Mouse (Mus musculus) liver, embryonic 13.5 days (tissue): Measurements from ENCODE around the gene Trappc11. TPM values are rescaled to one million over a fixed set of nuclear protein-coding genes. Genes with fewer than 3 reads are reported as not detected.
"Not testable (repeated sequence)": the region's sequence is repeated elsewhere in the genome, so short reads cannot be mapped to it uniquely, and the experiment has no call there.

Experiments
- ATAC-seq: fragments of 200-750 bp; cut with Nextera tagmentation; 2 replicates; pipeline ENCODE4 v1.8.0; 2017; ENCODE audit warnings: low read depth, mild to moderate bottlenecking, moderate number of reproducible peaks, moderate library complexity
- DNase-seq: peaks from one replicate; pipeline ENCODE4 v3.0.0; 2022
- H3K27ac ChIP-seq: fragments of 300-500 bp; sonication (generic); 2 replicates; pipeline ENCODE4 v1.5.1; 2015; ENCODE audit warnings: moderate library complexity, mild to moderate bottlenecking, inconsistent platforms
- H3K27me3 ChIP-seq: fragments of 300-500 bp; sonication (generic); 2 replicates; pipeline ENCODE4 v1.6.1; 2015; ENCODE audit warnings: mild to moderate bottlenecking, inconsistent platforms
- H3K36me3 ChIP-seq: fragments of 300-500 bp; sonication (generic); 2 replicates; pipeline ENCODE4 v1.6.1; 2015; ENCODE audit warnings: mild to moderate bottlenecking, inconsistent platforms
- H3K4me1 ChIP-seq: fragments of 300-500 bp; sonication (generic); replicated peaks from 2 replicates; pipeline ENCODE4 v1.6.1; 2015; ENCODE audit warnings: inconsistent platforms
- H3K4me2 ChIP-seq: fragments of 300-500 bp; sonication (generic); 2 replicates; pipeline ENCODE4 v1.6.1; 2015; ENCODE audit warnings: inconsistent platforms, mild to moderate bottlenecking, moderate library complexity
- H3K4me3 ChIP-seq: fragments of 300-500 bp; sonication (generic); replicated peaks from 2 replicates; pipeline ENCODE4 v1.5.1; 2015; ENCODE audit warnings: mild to moderate bottlenecking, inconsistent platforms
- H3K9ac ChIP-seq: fragments of 300-500 bp; sonication (generic); 2 replicates; pipeline ENCODE4 v1.6.1; 2015; ENCODE audit warnings: mild to moderate bottlenecking, inconsistent platforms
- H3K9me3 ChIP-seq: fragments of 300-500 bp; sonication (generic); replicated peaks from 2 replicates; pipeline ENCODE4 v1.6.1; 2016; ENCODE audit warnings: inconsistent platforms
- WGBS: fragments of 180-500 bp; shearing (Covaris S2); methylation state at CpG from one replicate; pipeline ENCODE4 v1.1.7; 2015; ENCODE audit not compliant: insufficient replicate concordance; 5-methylcytosine and 5-hydroxymethylcytosine counted together
- polyA plus RNA-seq: library from polyadenylated mRNA; unstranded; fragments of >200 nt; fragmentation: Nextera tagmentation; extraction: Ambion mirVana; gene quantifications from 2 replicates; pipeline ENCODE4 v1.2.1, GENCODE M21; 2015

Trappc11 gene
- polyA plus RNA-seq, 1 experiment from 2014 or later: 14.3 TPM

DNA sequence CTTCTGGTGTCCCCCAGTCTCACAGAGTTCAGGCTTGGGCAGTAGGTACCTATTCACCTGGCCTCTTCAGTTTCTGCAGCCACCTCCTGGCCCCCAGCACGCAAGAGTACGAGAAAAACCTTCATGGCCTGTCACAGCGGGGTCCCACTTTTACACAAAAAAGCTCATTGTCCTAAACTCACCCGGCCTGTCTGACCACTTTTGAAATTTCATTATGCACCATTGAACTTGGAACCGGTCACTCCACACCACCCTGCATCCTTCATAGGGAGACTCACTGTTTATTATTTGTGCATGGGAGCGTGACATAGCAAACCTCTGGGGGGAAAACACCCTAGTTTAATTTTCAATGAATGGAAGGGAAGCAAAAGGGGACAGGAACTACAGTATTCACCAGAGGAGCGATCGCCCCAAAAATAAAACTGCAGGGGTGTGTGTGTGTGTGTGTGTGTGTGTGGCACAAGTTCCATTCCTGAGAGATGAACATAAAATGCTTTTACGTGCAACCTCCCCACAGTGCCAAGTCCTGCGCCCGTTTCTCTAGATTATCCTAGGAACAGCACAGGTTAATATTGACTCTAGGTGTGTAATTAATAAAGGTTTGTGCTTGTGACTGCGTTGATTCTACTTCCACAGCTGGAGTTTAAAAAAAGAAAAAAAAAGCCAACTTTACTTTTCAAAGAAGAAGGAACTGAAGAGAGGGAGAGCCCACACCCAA, 50.8 kb downstream of the Trappc11 start:
- H3K27ac ChIP-seq: no peak overlapping the region
- H3K9ac ChIP-seq: no peak overlapping the region
- H3K4me3 ChIP-seq: no peak overlapping the region
- H3K27me3 ChIP-seq: no peaks in the 10 kb centered on the region
- ATAC-seq: no peak
- H3K9me3 ChIP-seq: no peaks in the 10 kb centered on the region
- peaks cover 4% of the 10 kb centered on the region for H3K36me3 ChIP-seq
- DNase-seq: no peak
- WGBS: 71% methylated on average over 12 of the region's 12 CpGs
- H3K4me1 ChIP-seq: no peaks in the 10 kb centered on the region
- no peak overlapping the region for H3K4me2 ChIP-seq

DNA sequence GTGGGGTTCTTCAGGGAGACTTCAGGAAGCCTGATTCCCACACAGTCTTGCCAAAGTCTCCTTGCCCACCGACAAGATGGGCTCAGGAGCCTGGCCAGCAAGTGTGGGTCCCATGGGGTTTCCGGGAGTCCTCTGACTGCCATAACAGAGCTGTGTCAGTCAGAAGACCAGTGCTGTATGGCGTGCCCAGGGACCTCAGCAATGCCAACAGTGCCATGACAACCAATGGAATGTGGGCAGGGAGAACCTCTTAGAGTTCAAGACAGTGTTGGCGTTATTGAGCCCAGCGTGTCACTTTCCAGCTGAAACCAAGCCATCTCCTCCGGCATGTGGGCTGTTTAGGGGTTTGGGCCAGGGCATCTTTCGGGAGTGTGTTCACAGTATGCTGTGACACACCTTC, 53.2 kb downstream of the Trappc11 start:
- ATAC-seq (no peak), DNase-seq (no peak)
- no peaks in the 10 kb centered on the region for H3K4me1 ChIP-seq
- no peaks in the 10 kb centered on the region for H3K9me3 ChIP-seq
- no peaks in the 10 kb centered on the region for H3K27me3 ChIP-seq
- H3K9ac ChIP-seq: no peak overlapping the region
- no peak overlapping the region for H3K27ac ChIP-seq
- no peak overlapping the region for H3K4me2 ChIP-seq
- H3K4me3 ChIP-seq: no peak overlapping the region
- no peaks in the 10 kb centered on the region for H3K36me3 ChIP-seq
- WGBS: 78% methylated on average over 7 of the region's 7 CpGs

DNA sequence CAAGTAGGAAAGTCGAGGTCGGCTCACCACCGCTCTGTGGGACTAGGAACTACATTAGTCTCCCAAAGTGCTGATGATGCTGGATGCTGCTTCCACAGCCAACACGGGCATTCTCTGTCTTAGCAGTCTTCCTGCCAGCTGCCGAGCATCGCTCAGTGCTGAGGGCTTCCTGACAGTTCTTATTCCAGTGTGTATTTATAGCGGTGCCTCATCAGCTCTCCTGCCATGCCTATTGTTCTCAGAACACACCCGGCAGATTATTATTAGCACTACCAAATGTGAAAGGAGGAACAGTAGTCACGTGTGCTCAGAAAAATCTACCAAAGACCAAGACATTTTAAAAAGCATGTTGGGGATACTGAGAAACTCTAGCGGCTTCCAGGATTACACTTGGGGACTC, 71.6 kb downstream of the Trappc11 start:
- H3K9ac ChIP-seq: no peak overlapping the region
- no peaks in the 10 kb centered on the region for H3K4me1 ChIP-seq
- H3K27ac ChIP-seq: no peak overlapping the region
- ATAC-seq (no peak), DNase-seq (no peak)
- 57% methylated on average over 10 of the region's 10 CpGs for WGBS
- no peaks in the 10 kb centered on the region for H3K36me3 ChIP-seq
- H3K4me2 ChIP-seq: no peak overlapping the region
- no peak overlapping the region for H3K4me3 ChIP-seq
- no peaks in the 10 kb centered on the region; the same call in 1 of the 2 replicates for H3K9me3 ChIP-seq
- H3K27me3 ChIP-seq: no peaks in the 10 kb centered on the region

- ATAC-seq (no peak), DNase-seq (no peak)
- Histone ChIP-seq H3K9ac (no peak overlapping the region), H3K27me3 (no peaks in the 10 kb centered on the region), H3K36me3 (no peaks in the 10 kb centered on the region), H3K27ac (no peak overlapping the region), H3K4me2 (no peak overlapping the region), H3K4me1 (no peaks in the 10 kb centered on the region), H3K4me3 (no peak overlapping the region), H3K9me3 (no peaks in the 10 kb centered on the region; the same call in 1 of the 2 replicates)
- 76% methylated on average over 6 of the region's 6 CpGs for WGBS
These were observed 74.0 kb downstream of the Trappc11 start for GRCm38 (mm10) chr8:47459216-47459749.

DNA sequence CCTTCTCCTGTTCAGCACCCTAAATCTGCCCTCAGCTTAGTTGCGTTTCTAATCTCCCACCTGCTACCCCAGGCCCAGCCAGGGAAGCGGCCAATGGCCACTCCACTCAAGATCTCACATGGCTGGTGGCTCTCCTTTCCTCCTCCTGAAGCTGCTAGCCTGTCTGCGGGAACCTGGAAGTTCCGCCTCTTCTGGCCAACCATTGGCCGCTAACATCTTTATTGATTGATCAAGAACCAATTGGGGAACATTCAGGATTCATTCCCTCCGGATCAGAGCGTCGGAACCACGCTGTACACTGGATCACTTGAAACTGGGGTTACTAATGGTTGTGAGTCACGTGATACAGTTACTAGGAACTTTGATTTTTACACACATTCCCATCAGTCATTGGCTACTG, 74.7 kb downstream of the Trappc11 start:
- ATAC-seq (no peak), DNase-seq (no peak)
- Histone ChIP-seq H3K4me1 (no peaks in the 10 kb centered on the region), H3K9ac (no peak overlapping the region), H3K36me3 (no peaks in the 10 kb centered on the region), H3K27me3 (no peaks in the 10 kb centered on the region), H3K4me2 (no peak overlapping the region), H3K4me3 (no peak overlapping the region), H3K9me3 (no peaks in the 10 kb centered on the region; the same call in 1 of the 2 replicates), H3K27ac (no peak overlapping the region)
- 75% methylated on average over 10 of the region's 10 CpGs for WGBS

- H3K4me3 ChIP-seq, H3K9ac ChIP-seq, H3K9me3 ChIP-seq, H3K4me2 ChIP-seq, H3K27ac ChIP-seq, H3K27me3 ChIP-seq, H3K4me1 ChIP-seq, ATAC-seq, DNase-seq, H3K36me3 ChIP-seq: not testable (repeated sequence)
- 71% methylated on average over 2 of the region's 2 CpGs for WGBS
These were observed 84.1 kb downstream of the Trappc11 start for GRCm38 (mm10) chr8:47449211-47449610.

DNA sequence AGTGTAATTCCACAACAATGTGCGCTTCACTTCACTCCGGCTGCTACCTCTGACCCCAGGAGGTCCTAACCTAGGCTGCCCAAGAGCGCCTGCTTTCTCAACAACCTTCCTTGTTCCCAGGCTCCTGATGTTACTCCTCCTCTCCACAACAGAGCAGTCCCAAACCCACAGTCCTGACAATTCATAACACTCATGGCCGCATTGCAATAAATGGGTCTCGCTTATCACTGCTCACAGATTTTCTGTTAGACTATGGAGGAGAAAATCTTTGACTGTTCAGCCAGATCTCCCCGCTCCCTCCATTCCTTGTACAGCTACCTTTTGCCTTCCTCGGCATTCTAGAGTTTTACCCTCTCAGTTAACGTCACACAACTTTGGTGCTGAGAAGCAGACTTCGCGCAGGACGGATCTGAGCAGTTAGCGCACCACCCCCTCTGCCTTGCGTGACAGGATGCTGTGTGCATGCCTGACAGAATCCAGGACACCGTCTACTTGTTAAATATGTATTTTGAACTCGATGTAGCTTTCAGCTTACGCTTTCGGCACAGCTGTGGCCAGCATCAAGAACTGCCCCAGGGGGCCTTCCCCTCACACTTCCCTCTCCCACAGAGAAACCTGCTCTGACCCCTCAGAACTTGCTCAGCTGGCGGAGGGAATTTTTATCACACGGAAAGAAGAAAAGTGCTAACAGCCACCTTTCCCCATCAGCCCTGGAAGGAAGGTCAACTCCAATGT, 86.8 kb downstream of the Trappc11 start, which contains the start of gene Stox2:
TSS of gene Stox2 (minus strand) at position 51 of the 735 bp plus-strand sequence.
- ATAC-seq: no peak
- H3K27me3 ChIP-seq: no peaks in the 10 kb centered on the region
- WGBS: 77% methylated on average over 19 of the region's 19 CpGs
- no peak within 1 kb of the TSS for H3K9ac ChIP-seq
- H3K9me3 ChIP-seq: peaks cover 6% of the 10 kb centered on the region; the same call in 1 of the 2 replicates
- no peaks in the 10 kb centered on the region for H3K36me3 ChIP-seq
- H3K4me1 ChIP-seq: no peaks in the 10 kb centered on the region
- no peak within 1 kb of the TSS for H3K4me2 ChIP-seq
- H3K4me3 ChIP-seq: no peak within 1 kb of the TSS
- H3K27ac ChIP-seq: no peak within 1 kb of the TSS
- no peak for DNase-seq

Other genes starting within 250 kb of the Trappc11 start
- 0.46 and 0.61 TPM in 2 replicates for gene Stox2, start 87.1 kb downstream of the Trappc11 start, polyA plus RNA-seq
- gene Rwdd4a, start 194 bp upstream of the Trappc11 start, polyA plus RNA-seq: 30.5 and 31.8 TPM in 2 replicates
- 8.6 and 9.9 TPM in 2 replicates for gene Ing2, start 142.1 kb upstream of the Trappc11 start, polyA plus RNA-seq
- gene Cdkn2aip, start 180.5 kb upstream of the Trappc11 start, polyA plus RNA-seq: 13.5 and 16.1 TPM in 2 replicates